Mouse (Mus musculus) forebrain, embryonic 16.5 days (tissue): ENCODE results near the gene Lypd4. TPM values are rescaled to one million over a fixed set of nuclear protein-coding genes. Genes with fewer than 3 reads are reported as not detected.
A peak's percentile ranks its signal among the peaks of the same experiment; 100 is the strongest.
"Not testable (repeated sequence)": the region's sequence is repeated elsewhere in the genome, so short reads cannot be mapped to it uniquely, and the experiment has no call there.

Source experiments
- ATAC-seq: fragments of 200-750 bp; cut with Nextera tagmentation; 2 replicates; pipeline ENCODE4 v1.8.0; 2017; ENCODE audit warnings: mild to moderate bottlenecking, moderate library complexity
- H3K27ac ChIP-seq: fragments of 300-500 bp; sonication (generic); 2 replicates; pipeline ENCODE4 v1.5.1; 2014; ENCODE audit warnings: low read length, control low read depth
- H3K27me3 ChIP-seq: fragments of 300-500 bp; sonication (generic); replicated peaks from 2 replicates; pipeline ENCODE4 v1.6.1; 2014; ENCODE audit warnings: low read length; ENCODE audit not compliant: control insufficient read depth, insufficient read depth
- H3K36me3 ChIP-seq: fragments of 300-500 bp; sonication (generic); 2 replicates; pipeline ENCODE4 v1.6.1; 2014; ENCODE audit not compliant: control insufficient read depth, insufficient read depth
- H3K4me1 ChIP-seq: fragments of 300-500 bp; sonication (generic); replicated peaks from 2 replicates; pipeline ENCODE4 v1.6.1; 2014; ENCODE audit warnings: low read length; ENCODE audit not compliant: control insufficient read depth, insufficient read depth
- H3K4me2 ChIP-seq: fragments of 300-500 bp; sonication (generic); 2 replicates; pipeline ENCODE4 v1.6.1; 2014; ENCODE audit warnings: mild to moderate bottlenecking, low read length, control low read depth
- H3K4me3 ChIP-seq: fragments of 300-500 bp; sonication (generic); replicated peaks from 2 replicates; pipeline ENCODE4 v1.5.1; 2014; ENCODE audit warnings: mild to moderate bottlenecking, low read length, control low read depth
- H3K9ac ChIP-seq: fragments of 300-500 bp; sonication (generic); replicated peaks from 2 replicates; pipeline ENCODE4 v1.6.1; 2014; ENCODE audit warnings: low read depth, low read length, control low read depth
- H3K9me3 ChIP-seq: fragments of 300-500 bp; sonication (generic); 2 replicates; pipeline ENCODE4 v1.6.1; 2016; ENCODE audit warnings: low read length; ENCODE audit not compliant: control insufficient read depth
- WGBS: fragments of 180-500 bp; shearing (Covaris S2); extraction: QIAGEN DNeasy Blood & Tissue Kit; methylation state at CpG from one replicate; pipeline ENCODE4 v1.1.7; 2014; 5-methylcytosine and 5-hydroxymethylcytosine counted together
- polyA plus RNA-seq: library from polyadenylated mRNA; unstranded; fragments of >200 nt; fragmentation: Nextera tagmentation; extraction: Ambion mirVana; gene quantifications from 2 replicates; pipeline ENCODE4 v1.2.1, GENCODE M21; 2015

Gene Lypd4
- polyA plus RNA-seq, 1 experiment from 2014 or later: not detected

GRCm38 (mm10) chr7:24902264-24902629, 32.5 kb upstream of the Lypd4 start:
- H3K4me2 ChIP-seq: peak overlapping the region; percentile 63
- peak overlapping the region; percentile 31; the same call in 1 of the 2 replicates for H3K27ac ChIP-seq
- WGBS: 53% methylated on average over 2 of the region's 2 CpGs
- ATAC-seq: no peak
- peaks cover 32% of the 10 kb centered on the region for H3K4me1 ChIP-seq
- no peaks in the 10 kb centered on the region for H3K36me3 ChIP-seq
- H3K27me3 ChIP-seq: no peaks in the 10 kb centered on the region
- peak overlapping the region; percentile 85 for H3K9ac ChIP-seq
- H3K4me3 ChIP-seq: peak overlapping the region; percentile 68
- H3K9me3 ChIP-seq: no peaks in the 10 kb centered on the region

DNA sequence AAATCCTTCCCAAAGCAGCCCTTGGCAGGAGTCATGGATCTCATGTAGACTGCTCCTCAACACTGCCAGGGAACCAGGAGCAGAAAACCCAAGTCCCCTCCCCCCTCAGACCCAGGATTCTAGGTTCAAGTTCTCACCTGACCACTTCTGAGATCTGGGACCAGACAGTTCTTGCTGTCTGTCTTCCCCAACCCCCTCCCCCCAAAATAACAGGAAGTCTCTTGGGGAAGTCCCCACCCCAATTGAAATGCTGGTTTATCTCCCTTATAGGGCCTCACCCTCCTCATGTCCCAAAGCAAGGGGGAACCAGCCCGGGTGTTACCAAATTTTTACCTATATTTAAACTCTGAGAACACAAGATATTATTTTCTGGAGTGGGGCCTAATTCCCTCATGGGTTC, 32.1 kb upstream of the Lypd4 start:
- no peak for ATAC-seq
- Histone ChIP-seq H3K4me2 (no peak overlapping the region), H3K27me3 (no peaks in the 10 kb centered on the region), H3K9ac (no peak overlapping the region), H3K4me3 (no peak overlapping the region), H3K9me3 (no peaks in the 10 kb centered on the region), H3K4me1 (peaks cover 32% of the 10 kb centered on the region), H3K36me3 (no peaks in the 10 kb centered on the region), H3K27ac (no peak overlapping the region; the same call in 1 of the 2 replicates)
- WGBS: 77% methylated on average over 1 of the region's 1 CpGs

DNA sequence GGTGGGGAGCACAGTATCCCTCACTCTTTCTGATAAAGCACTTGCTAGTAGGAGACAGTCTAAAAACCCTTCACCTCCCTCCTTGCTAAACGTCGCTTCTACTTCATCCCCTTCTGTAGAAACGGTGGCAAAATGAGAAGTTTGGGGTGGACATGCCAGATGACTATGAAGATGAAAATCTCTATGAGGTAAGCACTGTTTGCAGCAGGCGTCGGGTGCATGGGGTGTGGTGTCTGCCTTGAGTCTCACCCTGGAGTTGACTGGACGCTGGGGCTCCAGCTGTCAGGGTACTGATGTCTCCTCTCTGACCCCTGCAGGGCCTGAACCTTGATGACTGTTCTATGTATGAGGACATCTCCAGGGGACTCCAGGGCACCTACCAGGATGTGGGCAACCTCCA, 31.4 kb upstream of the Lypd4 start:
- WGBS: 79% methylated on average over 6 of the region's 6 CpGs
- no peak overlapping the region for H3K9ac ChIP-seq
- peaks cover 27% of the 10 kb centered on the region for H3K4me1 ChIP-seq
- H3K9me3 ChIP-seq: no peaks in the 10 kb centered on the region
- H3K27ac ChIP-seq: no peak overlapping the region
- H3K27me3 ChIP-seq: no peaks in the 10 kb centered on the region
- no peak for ATAC-seq
- no peak overlapping the region for H3K4me2 ChIP-seq
- H3K4me3 ChIP-seq: no peak overlapping the region
- no peaks in the 10 kb centered on the region for H3K36me3 ChIP-seq

GRCm38 (mm10) chr7:24897959-24898358, 28.2 kb upstream of the Lypd4 start:
- Histone ChIP-seq H3K9me3 (no peaks in the 10 kb centered on the region), H3K4me2 (no peak overlapping the region), H3K27ac (no peak overlapping the region), H3K4me1 (0 out of 2 replicates have a peak, but pooled peaks cover 1% of the 10 kb centered on the region), H3K27me3 (no peaks in the 10 kb centered on the region), H3K9ac (no peak overlapping the region), H3K36me3 (no peaks in the 10 kb centered on the region), H3K4me3 (no peak overlapping the region)
- WGBS: 83% methylated on average over 5 of the region's 5 CpGs
- no peak for ATAC-seq

DNA sequence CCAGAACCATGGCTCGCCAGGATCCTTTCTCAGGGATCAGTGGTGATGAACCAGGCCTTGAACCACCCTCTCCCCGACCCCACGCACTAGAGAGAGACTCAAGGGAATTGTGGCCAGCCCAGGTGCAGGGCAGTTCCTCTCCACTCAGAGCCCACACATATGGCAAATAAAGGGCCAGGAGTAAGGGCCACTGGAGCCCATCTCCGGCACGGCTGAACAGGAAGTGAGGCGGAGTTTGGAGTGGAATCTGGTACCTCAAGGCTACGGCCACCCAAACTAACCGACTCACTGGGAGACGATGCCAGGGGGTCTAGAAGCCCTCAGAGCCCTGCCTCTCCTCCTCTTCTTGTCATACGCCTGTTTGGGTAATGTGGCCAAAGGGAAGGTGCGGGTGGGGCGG, 27.5 kb upstream of the Lypd4 start, which contains the start of gene Cd79a:
Gene Cd79a, plus strand, starts transcription at position 158 of the 400 bp plus-strand sequence.
- Histone ChIP-seq H3K4me3 (no peak within 1 kb of the TSS), H3K9me3 (no peaks in the 10 kb centered on the region), H3K9ac (no peak within 1 kb of the TSS), H3K27ac (no peak within 1 kb of the TSS), H3K4me1 (no peaks in the 10 kb centered on the region), H3K4me2 (no peak within 1 kb of the TSS), H3K36me3 (no peaks in the 10 kb centered on the region), H3K27me3 (no peaks in the 10 kb centered on the region)
- 83% methylated on average over 12 of the region's 12 CpGs for WGBS
- no peak for ATAC-seq

DNA sequence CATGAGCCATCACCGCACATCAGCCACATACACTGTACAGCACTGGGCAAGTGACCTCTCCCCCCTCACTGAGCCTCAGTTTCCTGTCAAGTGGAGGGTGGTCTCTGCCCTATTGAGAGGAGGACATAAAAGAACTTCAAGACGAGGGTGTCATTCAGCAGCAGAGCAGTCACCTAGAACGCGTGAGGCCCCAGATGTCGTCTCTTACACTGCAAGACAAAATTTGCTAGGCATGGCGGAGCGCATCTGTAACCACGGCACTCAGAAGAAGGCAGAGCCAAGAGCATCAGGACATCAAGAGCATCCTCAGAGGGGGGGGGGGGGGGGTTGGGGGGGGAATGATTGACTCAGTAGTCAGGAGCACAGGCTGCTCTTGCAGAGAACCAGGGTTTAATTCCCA, 26.5 kb upstream of the Lypd4 start:
- Histone ChIP-seq H3K4me2 (no peak overlapping the region), H3K9me3 (no peaks in the 10 kb centered on the region), H3K36me3 (no peaks in the 10 kb centered on the region), H3K4me1 (no peaks in the 10 kb centered on the region), H3K27ac (no peak overlapping the region), H3K9ac (no peak overlapping the region), H3K4me3 (no peak overlapping the region), H3K27me3 (no peaks in the 10 kb centered on the region)
- 75% methylated on average over 8 of the region's 8 CpGs for WGBS
- ATAC-seq: no peak

GRCm38 (mm10) chr7:24895749-24896148, 26.0 kb upstream of the Lypd4 start:
- H3K36me3 ChIP-seq, H3K4me2 ChIP-seq, H3K9me3 ChIP-seq, ATAC-seq, H3K27ac ChIP-seq, H3K4me1 ChIP-seq, H3K4me3 ChIP-seq, H3K27me3 ChIP-seq, H3K9ac ChIP-seq: not testable (repeated sequence)
- WGBS: 91% methylated on average over 2 of the region's 2 CpGs

- no peak overlapping the region for H3K4me2 ChIP-seq
- 69% methylated on average over 2 of the region's 2 CpGs for WGBS
- no peak overlapping the region for H3K27ac ChIP-seq
- peaks cover 10% of the 10 kb centered on the region; the same call in 1 of the 2 replicates for H3K36me3 ChIP-seq
- no peak overlapping the region for H3K4me3 ChIP-seq
- H3K4me1 ChIP-seq: peaks cover 2% of the 10 kb centered on the region; the same call in 1 of the 2 replicates
- no peaks in the 10 kb centered on the region for H3K9me3 ChIP-seq
- H3K27me3 ChIP-seq: no peaks in the 10 kb centered on the region
- ATAC-seq: no peak
- no peak overlapping the region for H3K9ac ChIP-seq
These were observed 22.4 kb upstream of the Lypd4 start for GRCm38 (mm10) chr7:24892125-24892583.

- Histone ChIP-seq H3K9ac (no peak overlapping the region), H3K9me3 (no peaks in the 10 kb centered on the region), H3K4me2 (no peak overlapping the region), H3K4me3 (no peak overlapping the region), H3K27me3 (no peaks in the 10 kb centered on the region), H3K4me1 (peaks cover 8% of the 10 kb centered on the region), H3K36me3 (peaks cover 10% of the 10 kb centered on the region; the same call in 1 of the 2 replicates), H3K27ac (no peak overlapping the region)
- no peak for ATAC-seq
- WGBS: 72% methylated on average over 3 of the region's 3 CpGs
These were observed 21.7 kb upstream of the Lypd4 start for GRCm38 (mm10) chr7:24891241-24892124.
